Mouse (Mus musculus) ES-Bruce4 (cell line): ENCODE measurements around the gene Eras.

ENCODE experiments used
- CTCF ChIP-seq: IDR thresholded peaks from one replicate; pipeline ENCODE4 v1.8.1; 2011; ENCODE audit warnings: low read depth, low read length
- EP300 ChIP-seq: IDR thresholded peaks from 2 replicates; pipeline ENCODE4 v1.6.1; 2011; ENCODE audit warnings: low read depth, low read length; ENCODE audit not compliant: insufficient read depth

GRCm38 (mm10) chrX:7919601-7920383, 8.6 kb downstream of the Eras start, which contains the start of gene Pcsk1n:
- TF ChIP-seq EP300 (no peak), CTCF (no peak)
